Mouse (Mus musculus): ENCODE data around the gene Cpt1c. TPM values are rescaled to one million over a fixed set of nuclear protein-coding genes. Genes with fewer than 3 reads are reported as not detected.

The Cpt1c gene
- polyA plus RNA-seq, 2 experiments: 0.80 to 2.5 TPM

GRCm38 (mm10) chr7:45014096-45014451, 39.4 kb upstream of the Cpt1c start:
- Histone ChIP-seq H3K4me1 (replicated peaks; ENCODE audit: control insufficient read depth in 2 of 2, insufficient read depth in 2 of 2, low read length in 1 of 2) (peaks cover 18 to 31% of the 10 kb centered on the region in 2 experiments), H3K27me3 (ENCODE audit: control insufficient read depth, insufficient read depth, low read length) (peaks cover 7% of the 10 kb centered on the region; the same call in 1 of the 2 replicates), H3K9ac (replicated peaks) (no peak overlapping the region), H3K4me3 (ENCODE audit: insufficient read depth in 1 of 2, low read depth in 2 of 2, low read length in 2 of 2) (no peak overlapping the region), H3K36me3 (replicated peaks; ENCODE audit: control insufficient read depth, insufficient read depth, low read depth) (peaks cover 38% of the 10 kb centered on the region), H3K27ac (no peak overlapping the region; the same call in 1 of the 2 replicates), H3K4me2 (ENCODE audit: low read depth) (peak overlapping the region; percentile 89), H3K9me3 (ENCODE audit: control insufficient read depth, low read length) (no peaks in the 10 kb centered on the region)
- no peak for TF ChIP-seq CTCF (IDR thresholded peaks at IDR 0.05; ENCODE audit: low read depth)
- TF ChIP-seq EP300 (IDR thresholded peaks at IDR 0.05; ENCODE audit: low read depth): no peak
- DNase-seq (ENCODE audit: low read depth in 3 of 3, low spot score in 3 of 3) (no peak), ATAC-seq (ENCODE audit: insufficient read depth) (no peak)
- 88% methylated on average over 3 of the region's 3 CpGs for WGBS (ENCODE audit: insufficient replicate concordance)

GRCm38 (mm10) chr7:45013366-45014095, 38.9 kb upstream of the Cpt1c start:
- Histone ChIP-seq H3K27ac (no peak overlapping the region; the same call in 1 of the 2 replicates), H3K4me2 (ENCODE audit: low read depth) (peak overlapping the region; percentile 89), H3K9me3 (ENCODE audit: control insufficient read depth, low read length) (no peaks in the 10 kb centered on the region), H3K4me1 (replicated peaks; ENCODE audit: control insufficient read depth in 2 of 2, insufficient read depth in 2 of 2, low read length in 1 of 2) (peaks cover 16 to 27% of the 10 kb centered on the region in 2 experiments), H3K27me3 (ENCODE audit: control insufficient read depth, insufficient read depth, low read length) (peaks cover 4% of the 10 kb centered on the region; the same call in 1 of the 2 replicates), H3K9ac (replicated peaks) (peak overlapping the region; percentile 18), H3K36me3 (replicated peaks; ENCODE audit: control insufficient read depth, insufficient read depth, low read depth) (peaks cover 38% of the 10 kb centered on the region), H3K4me3 (ENCODE audit: insufficient read depth in 1 of 2, low read depth in 2 of 2, low read length in 2 of 2) (no peak overlapping the region)
- no peak for ATAC-seq (ENCODE audit: insufficient read depth)
- no peak for TF ChIP-seq CTCF (IDR thresholded peaks at IDR 0.05; ENCODE audit: low read depth)
- TF ChIP-seq EP300 (IDR thresholded peaks at IDR 0.05; ENCODE audit: low read depth): no peak
- no peak for DNase-seq (ENCODE audit: low read depth in 3 of 3, low spot score in 3 of 3)
- WGBS (ENCODE audit: insufficient replicate concordance): 88% methylated on average over 16 of the region's 16 CpGs

- H3K36me3 ChIP-seq (replicated peaks; ENCODE audit: control insufficient read depth, insufficient read depth, low read depth): peaks cover 44% of the 10 kb centered on the region
- no peak overlapping the region for H3K27ac ChIP-seq
- TF ChIP-seq EP300 (IDR thresholded peaks at IDR 0.05; ENCODE audit: low read depth) (no peak), CTCF (IDR thresholded peaks at IDR 0.05; ENCODE audit: low read depth) (no peak)
- H3K4me3 ChIP-seq (ENCODE audit: insufficient read depth in 1 of 2, low read depth in 2 of 2, low read length in 2 of 2): no peak overlapping the region
- no peaks in the 10 kb centered on the region for H3K27me3 ChIP-seq (ENCODE audit: control insufficient read depth, insufficient read depth, low read length)
- no peaks in the 10 kb centered on the region for H3K9me3 ChIP-seq (ENCODE audit: control insufficient read depth, low read length)
- H3K4me2 ChIP-seq (ENCODE audit: low read depth): 0 out of 2 replicates have a peak overlapping the region, but pooled peaks have one; percentile 13
- DNase-seq (ENCODE audit: low read depth in 3 of 3, low spot score in 3 of 3): no peak
- peaks cover 13 to 22% of the 10 kb centered on the region in 2 experiments for H3K4me1 ChIP-seq (replicated peaks; ENCODE audit: control insufficient read depth in 2 of 2, insufficient read depth in 2 of 2, low read length in 1 of 2)
- no peak overlapping the region; the same call in 1 of the 2 replicates for H3K9ac ChIP-seq (replicated peaks)
- no peak for ATAC-seq (ENCODE audit: insufficient read depth)
- 60% methylated on average over 4 of the region's 4 CpGs for WGBS (ENCODE audit: insufficient replicate concordance)
Measured at GRCm38 (mm10) chr7:45012824-45013223, 38.2 kb upstream of the Cpt1c start.

GRCm38 (mm10) chr7:45012011-45012410, 37.4 kb upstream of the Cpt1c start:
- Histone ChIP-seq H3K27ac (no peak overlapping the region), H3K36me3 (replicated peaks; ENCODE audit: control insufficient read depth, insufficient read depth, low read depth) (peaks cover 52% of the 10 kb centered on the region), H3K4me2 (ENCODE audit: low read depth) (no peak overlapping the region), H3K27me3 (ENCODE audit: control insufficient read depth, insufficient read depth, low read length) (no peaks in the 10 kb centered on the region), H3K9ac (replicated peaks) (no peak overlapping the region), H3K9me3 (ENCODE audit: control insufficient read depth, low read length) (no peaks in the 10 kb centered on the region), H3K4me1 (replicated peaks; ENCODE audit: control insufficient read depth in 2 of 2, insufficient read depth in 2 of 2, low read length in 1 of 2) (peaks cover 13 to 22% of the 10 kb centered on the region in 2 experiments), H3K4me3 (ENCODE audit: insufficient read depth in 1 of 2, low read depth in 2 of 2, low read length in 2 of 2) (no peak overlapping the region)
- no peak for TF ChIP-seq CTCF (IDR thresholded peaks at IDR 0.05; ENCODE audit: low read depth)
- TF ChIP-seq EP300 (IDR thresholded peaks at IDR 0.05; ENCODE audit: low read depth): no peak
- no peak for DNase-seq (ENCODE audit: low read depth in 3 of 3, low spot score in 3 of 3)
- ATAC-seq (ENCODE audit: insufficient read depth): no peak
- WGBS (ENCODE audit: insufficient replicate concordance): 85% methylated on average over 6 of the region's 6 CpGs

GRCm38 (mm10) chr7:45008411-45008810, 33.8 kb upstream of the Cpt1c start:
- WGBS (ENCODE audit: insufficient replicate concordance): 89% methylated on average over 19 of the region's 19 CpGs
- Histone ChIP-seq H3K27ac (no peak overlapping the region), H3K27me3 (ENCODE audit: control insufficient read depth, insufficient read depth, low read length) (no peaks in the 10 kb centered on the region), H3K9ac (replicated peaks) (no peak overlapping the region), H3K4me3 (ENCODE audit: insufficient read depth in 1 of 2, low read depth in 2 of 2, low read length in 2 of 2) (no peak overlapping the region), H3K36me3 (replicated peaks; ENCODE audit: control insufficient read depth, insufficient read depth, low read depth) (peaks cover 79% of the 10 kb centered on the region), H3K4me1 (replicated peaks; ENCODE audit: control insufficient read depth in 2 of 2, insufficient read depth in 2 of 2, low read length in 1 of 2) (peaks cover 4 to 6% of the 10 kb centered on the region in 2 experiments; a peak in 3 of 4 replicates), H3K4me2 (ENCODE audit: low read depth) (no peak overlapping the region), H3K9me3 (ENCODE audit: control insufficient read depth, low read length) (no peaks in the 10 kb centered on the region)
- no peak for DNase-seq (ENCODE audit: low read depth in 3 of 3, low spot score in 3 of 3)
- no peak for ATAC-seq (ENCODE audit: insufficient read depth)
- TF ChIP-seq EP300 (IDR thresholded peaks at IDR 0.05; ENCODE audit: low read depth): no peak
- TF ChIP-seq CTCF (IDR thresholded peaks at IDR 0.05; ENCODE audit: low read depth): no peak

Measured in liver, embryonic 14.5 days (tissue).